Mouse (Mus musculus) heart, postnatal 0 days (tissue): Measurements from ENCODE around the gene St6galnac6. TPM values are rescaled to one million over a fixed set of nuclear protein-coding genes. Genes with fewer than 3 reads are reported as not detected.

Experiments
- ATAC-seq: fragments of 200-750 bp; cut with Nextera tagmentation; 2 replicates; pipeline ENCODE4 v1.8.0; 2017; ENCODE audit warnings: low read depth, moderate number of reproducible peaks, moderate library complexity; ENCODE audit not compliant: insufficient read depth
- DNase-seq: peaks from one replicate; pipeline ENCODE4 v3.0.0-alpha.2; 2016; ENCODE audit warnings: low spot score
- H3K27ac ChIP-seq: fragments of 300-500 bp; sonication (generic); 2 replicates; pipeline ENCODE4 v1.5.1; 2014; ENCODE audit warnings: low read depth, mild to moderate bottlenecking
- H3K27me3 ChIP-seq: fragments of 300-500 bp; sonication (generic); 2 replicates; pipeline ENCODE4 v1.6.1; 2014; ENCODE audit warnings: low read length, mixed read lengths; ENCODE audit not compliant: control insufficient read depth, insufficient read depth
- H3K36me3 ChIP-seq: fragments of 300-500 bp; sonication (generic); replicated peaks from 2 replicates; pipeline ENCODE4 v1.6.1; 2014; ENCODE audit warnings: low read length, mixed read lengths; ENCODE audit not compliant: control insufficient read depth, insufficient read depth
- H3K4me1 ChIP-seq: fragments of 300-500 bp; sonication (generic); 2 replicates; pipeline ENCODE4 v1.6.1; 2014; ENCODE audit warnings: antibody characterized with exemption; ENCODE audit not compliant: control insufficient read depth, insufficient read depth
- H3K4me2 ChIP-seq: fragments of 300-500 bp; sonication (generic); 2 replicates; pipeline ENCODE4 v1.6.1; 2014; ENCODE audit warnings: low read depth, mild to moderate bottlenecking, low read length, moderate library complexity
- H3K4me3 ChIP-seq: fragments of 300-500 bp; sonication (generic); 2 replicates; pipeline ENCODE4 v1.5.1; 2014; ENCODE audit warnings: low read depth, low read length
- H3K9ac ChIP-seq: fragments of 300-500 bp; sonication (generic); replicated peaks from 2 replicates; pipeline ENCODE4 v1.6.1; 2014; ENCODE audit warnings: low read depth, low read length, mixed read lengths
- H3K9me3 ChIP-seq: fragments of 300-500 bp; sonication (generic); replicated peaks from 2 replicates; pipeline ENCODE4 v1.6.1; 2016; ENCODE audit warnings: low read length; ENCODE audit not compliant: control insufficient read depth
- CTCF ChIP-seq: IDR thresholded peaks from 2 replicates; pipeline ENCODE4 v1.5.1; 2016; ENCODE audit warnings: antibody characterized with exemption, control low read depth, low read depth
- EP300 ChIP-seq: IDR thresholded peaks from 2 replicates; pipeline ENCODE4 v1.6.1; 2016; ENCODE audit warnings: antibody characterized with exemption, low read depth
- WGBS: fragments of 180-500 bp; shearing (Covaris S2); extraction: QIAGEN DNeasy Blood & Tissue Kit; methylation state at CpG from one replicate; pipeline ENCODE4 v1.1.7; 2014; 5-methylcytosine and 5-hydroxymethylcytosine counted together
- polyA plus RNA-seq: library from polyadenylated mRNA; unstranded; fragments of >200 nt; fragmentation: Nextera tagmentation; extraction: Ambion mirVana; gene quantifications from 2 replicates; pipeline ENCODE4 v1.2.1, GENCODE M21; 2015
- total RNA-seq: library from RNA; depleted of rRNA; stranded (reverse); fragments of >200 nt; gene quantifications from 2 replicates; pipeline ENCODE4 v1.2.3, GENCODE M21; 2014; ENCODE audit warnings: low replicate concordance

The St6galnac6 gene
- total and polyA plus RNA-seq, 2 experiments from 2014 or later = 44.3 to 117 TPM

DNA sequence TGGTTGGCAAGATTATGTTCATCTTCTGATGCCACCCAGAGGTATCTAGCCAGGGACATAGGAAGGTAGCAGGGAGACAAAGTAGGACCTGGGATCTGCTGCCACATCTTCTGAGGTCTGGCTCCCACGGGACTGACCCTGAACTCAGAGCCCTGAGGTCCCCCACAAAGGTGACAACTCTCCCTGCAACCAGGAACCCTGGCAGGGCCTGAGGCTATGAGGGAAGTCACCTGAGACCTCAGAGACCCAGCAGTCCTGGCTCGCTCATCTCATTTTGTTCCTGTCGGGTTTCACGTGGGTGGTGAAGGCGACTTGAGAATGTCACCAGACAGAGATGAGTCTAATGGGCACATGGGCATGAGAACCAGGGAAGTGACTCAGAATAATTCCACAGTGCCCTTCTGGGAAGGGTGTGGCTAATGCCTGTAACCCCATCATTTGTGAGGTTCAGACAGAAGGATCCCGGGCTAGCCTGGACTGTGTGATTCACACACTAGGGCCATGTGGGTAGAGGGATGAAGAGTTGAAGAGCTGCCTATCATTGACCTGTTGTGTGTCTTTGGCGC is 14.3 kb upstream of the St6galnac6 start:
- 0 out of 2 replicates have a peak, but pooled peaks cover 8% of the 10 kb centered on the region for H3K36me3 ChIP-seq
- WGBS = 85% methylated on average over 7 of the region's 7 CpGs
- ATAC-seq = no peak

DNA sequence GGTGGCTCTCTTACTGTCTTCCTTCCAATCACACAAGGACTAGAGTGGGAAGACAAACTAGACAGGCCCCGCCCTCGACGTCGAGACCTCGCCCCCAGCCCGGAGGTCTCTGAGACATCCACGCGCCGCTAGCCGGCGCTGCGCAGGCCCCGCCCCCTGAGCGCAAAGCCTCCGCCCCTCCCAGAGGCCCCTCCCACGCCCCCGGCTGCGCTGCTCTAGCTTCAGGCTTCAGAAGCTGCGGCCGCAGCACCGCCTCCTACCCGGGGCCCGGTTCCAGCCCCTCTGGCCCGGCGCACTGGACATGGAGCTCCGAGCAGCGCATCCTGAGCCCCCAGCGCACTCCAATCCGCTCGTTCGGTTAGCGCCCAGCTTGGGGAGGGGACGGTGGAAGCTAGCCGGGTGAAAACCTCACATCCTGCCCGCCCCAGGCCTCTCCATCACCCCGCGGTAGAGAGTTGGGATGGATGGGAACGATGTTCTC is 12.6 kb upstream of the St6galnac6 start, which contains the start of gene St6galnac4:
Gene St6galnac4, plus strand, starts transcription at position 225 of the 481 bp plus-strand sequence.
- H3K4me1 ChIP-seq = peaks cover 25% of the 10 kb centered on the region
- H3K9ac ChIP-seq = peak within 1 kb of the TSS; percentile 66
- 1% methylated on average over 38 of the region's 38 CpGs for WGBS
- peak within 1 kb of the TSS; percentile 64 for H3K4me3 ChIP-seq
- peak; percentile 84 for ATAC-seq
- peak within 1 kb of the TSS; percentile 75 for H3K4me2 ChIP-seq
- no peaks in the 10 kb centered on the region for H3K9me3 ChIP-seq
- H3K27me3 ChIP-seq = no peaks in the 10 kb centered on the region
- peak; percentile 92 for DNase-seq
- H3K27ac ChIP-seq = peak within 1 kb of the TSS; percentile 87
- 0 out of 2 replicates have a peak, but pooled peaks cover 15% of the 10 kb centered on the region for H3K36me3 ChIP-seq
- TF ChIP-seq CTCF (peak; percentile 40), EP300 (no peak)

More for the DNA sequence above, 14.3 kb upstream of the St6galnac6 start:
- TF ChIP-seq CTCF = no peak
- no peak for TF ChIP-seq EP300
- Histone ChIP-seq H3K9ac (no peak overlapping the region), H3K4me3 (no peak overlapping the region), H3K4me1 (peaks cover 25% of the 10 kb centered on the region), H3K27me3 (peaks cover 1% of the 10 kb centered on the region; the same call in 1 of the 2 replicates), H3K27ac (no peak overlapping the region), H3K4me2 (no peak overlapping the region), H3K9me3 (no peaks in the 10 kb centered on the region)
- no peak for DNase-seq

DNA sequence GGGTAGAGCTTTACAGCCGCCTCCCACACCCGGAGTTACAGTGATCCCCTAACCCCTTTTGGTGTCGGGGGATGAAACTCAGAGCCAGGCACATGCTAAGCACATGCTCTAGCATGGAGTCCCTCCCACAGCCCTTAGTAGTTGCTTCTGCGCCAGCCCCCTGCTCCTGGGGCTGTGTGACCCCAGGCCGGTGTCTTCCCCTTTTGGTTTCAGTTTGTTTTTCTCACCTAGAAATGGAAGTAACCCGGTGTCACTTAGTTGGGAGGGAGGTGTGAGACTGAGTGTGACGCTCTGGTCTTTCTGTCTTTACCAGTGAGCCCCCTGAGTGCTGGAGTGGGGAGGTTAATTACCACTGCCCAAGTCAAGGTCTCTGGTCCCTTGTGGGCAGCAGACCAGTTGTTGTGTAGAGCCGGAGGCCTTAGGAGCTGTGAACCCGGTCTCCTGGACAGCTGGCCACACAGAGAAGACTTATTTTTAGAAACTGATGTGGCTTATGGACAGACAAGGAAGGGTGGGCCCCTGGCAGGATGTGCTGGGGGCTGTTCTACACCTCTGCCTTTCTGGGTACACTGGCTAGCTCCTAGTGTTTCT is 11.7 kb upstream of the St6galnac6 start:
- Histone ChIP-seq H3K4me3 (peak overlapping the region; percentile 64), H3K9ac (peak overlapping the region; percentile 66), H3K9me3 (no peaks in the 10 kb centered on the region), H3K4me1 (peaks cover 25% of the 10 kb centered on the region), H3K27ac (peak overlapping the region; percentile 87), H3K27me3 (no peaks in the 10 kb centered on the region), H3K36me3 (0 out of 2 replicates have a peak, but pooled peaks cover 18% of the 10 kb centered on the region), H3K4me2 (peak overlapping the region; percentile 75)
- DNase-seq = peak; percentile 71
- ATAC-seq = peak; percentile 25
- 6% methylated on average over 9 of the region's 9 CpGs for WGBS
- TF ChIP-seq CTCF = no peak
- TF ChIP-seq EP300 = no peak

- ATAC-seq (peak; percentile 17), DNase-seq (peak; percentile 69)
- Histone ChIP-seq H3K9me3 (no peaks in the 10 kb centered on the region), H3K4me1 (peaks cover 25% of the 10 kb centered on the region), H3K4me2 (peak overlapping the region; percentile 30), H3K36me3 (peaks cover 26% of the 10 kb centered on the region), H3K9ac (0 out of 2 replicates have a peak overlapping the region, but pooled peaks have one; percentile 4), H3K27ac (peak overlapping the region; percentile 67), H3K4me3 (no peak overlapping the region), H3K27me3 (no peaks in the 10 kb centered on the region)
- 20% methylated on average over 11 of the region's 11 CpGs for WGBS
- no peak for TF ChIP-seq CTCF
- TF ChIP-seq EP300 = no peak
Observed at GRCm38 (mm10) chr2:32589213-32589795, 10.2 kb upstream of the St6galnac6 start.

GRCm38 (mm10) chr2:32590224-32590623 is 9.3 kb upstream of the St6galnac6 start:
- Histone ChIP-seq H3K9ac (0 out of 2 replicates have a peak overlapping the region, but pooled peaks have one; percentile 4), H3K4me1 (peaks cover 25% of the 10 kb centered on the region), H3K27ac (0 out of 2 replicates have a peak overlapping the region, but pooled peaks have one; percentile 67), H3K4me2 (no peak overlapping the region), H3K4me3 (no peak overlapping the region), H3K27me3 (no peaks in the 10 kb centered on the region), H3K36me3 (peaks cover 36% of the 10 kb centered on the region), H3K9me3 (no peaks in the 10 kb centered on the region)
- WGBS = 76% methylated on average over 10 of the region's 10 CpGs
- ATAC-seq = no peak
- no peak for DNase-seq
- TF ChIP-seq CTCF = no peak
- no peak for TF ChIP-seq EP300
